Mouse (Mus musculus) spleen, postnatal 10 days (tissue): ENCODE measurements around the gene St3gal4.
A peak's percentile ranks its signal among the peaks of the same experiment; 100 is the strongest.

Experiments
- DNase-seq, 2 experiments: peaks; one replicate each; pipeline ENCODE4 v3.0.0; 2021 to 2022; ENCODE audit warnings: low spot score in 2 of 2

St3gal4 gene

GRCm38 (mm10) chr9:35105884-35106880 lies 12.9 kb downstream of the St3gal4 start:
- peak in 1 of 2 experiments; percentile 37 for DNase-seq

- no peak for DNase-seq
These were observed 13.6 kb downstream of the St3gal4 start for GRCm38 (mm10) chr9:35105438-35105837.

- no peak for DNase-seq
These were observed 14.4 kb downstream of the St3gal4 start for GRCm38 (mm10) chr9:35104711-35105110.

GRCm38 (mm10) chr9:35098762-35099161 lies 20.3 kb downstream of the St3gal4 start:
- DNase-seq, result peak in 1 of 2 experiments; percentile 9

GRCm38 (mm10) chr9:35097901-35098300 lies 21.2 kb downstream of the St3gal4 start:
- DNase-seq, result peak in 1 of 2 experiments; percentile 4

- DNase-seq, result no peak
These were observed 23.3 kb downstream of the St3gal4 start for GRCm38 (mm10) chr9:35095726-35096125.

GRCm38 (mm10) chr9:35093350-35093749 lies 25.7 kb downstream of the St3gal4 start:
- no peak for DNase-seq

- DNase-seq, result no peak
These were observed 26.2 kb downstream of the St3gal4 start for GRCm38 (mm10) chr9:35092904-35093303.

GRCm38 (mm10) chr9:35061446-35061845 lies 57.6 kb downstream of the St3gal4 start:
- DNase-seq, result peak; percentile 5 to 9

- peak in 1 of 2 experiments; percentile 6 for DNase-seq
These were observed 59.2 kb downstream of the St3gal4 start for GRCm38 (mm10) chr9:35059881-35060280.

GRCm38 (mm10) chr9:35058596-35059354 lies 60.3 kb downstream of the St3gal4 start:
- peak in 1 of 2 experiments; percentile 1 for DNase-seq

GRCm38 (mm10) chr9:35058186-35058585 lies 60.9 kb downstream of the St3gal4 start:
- DNase-seq, result peak in 1 of 2 experiments; percentile 1

GRCm38 (mm10) chr9:35057631-35058030 lies 61.4 kb downstream of the St3gal4 start:
- DNase-seq, result peak in 1 of 2 experiments; percentile 4

- DNase-seq, result peak in 1 of 2 experiments; percentile 4
These were observed 62.5 kb downstream of the St3gal4 start for GRCm38 (mm10) chr9:35056611-35057010.

GRCm38 (mm10) chr9:35055528-35056330 lies 63.3 kb downstream of the St3gal4 start:
- peak in 1 of 2 experiments; percentile 12 for DNase-seq

- peak in 1 of 2 experiments; percentile 3 for DNase-seq
These were observed 65.4 kb downstream of the St3gal4 start for GRCm38 (mm10) chr9:35053669-35054068.

GRCm38 (mm10) chr9:35053081-35053480 lies 66.0 kb downstream of the St3gal4 start:
- DNase-seq, result peak in 1 of 2 experiments; percentile 10

GRCm38 (mm10) chr9:35052671-35053070 lies 66.4 kb downstream of the St3gal4 start:
- DNase-seq, result peak in 1 of 2 experiments; percentile 9

GRCm38 (mm10) chr9:35051666-35052065 lies 67.4 kb downstream of the St3gal4 start:
- peak in 1 of 2 experiments; percentile 1 for DNase-seq

- DNase-seq, result peak in 1 of 2 experiments; percentile 5
These were observed 68.2 kb downstream of the St3gal4 start for GRCm38 (mm10) chr9:35050701-35051454.
